Mouse (Mus musculus) megakaryocyte, embryonic 14.5 days (primary cell): Measurements from ENCODE around the gene Dnajc27. TPM values are rescaled to one million over a fixed set of nuclear protein-coding genes. Genes with fewer than 3 reads are reported as not detected.

ENCODE experiments used
- H3K27me3 ChIP-seq: replicated peaks from 2 replicates; pipeline ENCODE3; 2012; ENCODE audit warnings: inconsistent platforms
- H3K36me3 ChIP-seq: replicated peaks from 2 replicates; pipeline ENCODE3; 2012; ENCODE audit warnings: low read length, inconsistent platforms, mixed read lengths
- H3K4me1 ChIP-seq: 2 replicates; pipeline ENCODE4 v1.6.1; 2012; ENCODE audit warnings: inconsistent platforms
- H3K4me3 ChIP-seq: replicated peaks from 2 replicates; pipeline ENCODE3; 2012; ENCODE audit warnings: moderate library complexity, mild to moderate bottlenecking, inconsistent platforms
- H3K9me3 ChIP-seq: 2 replicates; pipeline ENCODE4 v1.6.1; 2012; ENCODE audit warnings: inconsistent platforms
- FLI1 ChIP-seq: IDR thresholded peaks from 2 replicates; pipeline ENCODE4 v1.6.1; 2012; ENCODE audit warnings: low read length, inconsistent platforms, mixed read lengths
- GATA1 ChIP-seq: IDR thresholded peaks from 3 replicates; pipeline ENCODE4 v1.6.1; 2012; ENCODE audit warnings: mixed read lengths, low read length, inconsistent platforms, borderline replicate concordance
- polyA plus RNA-seq: library from polyadenylated mRNA; stranded (reverse); fragments of >175 nt; gene quantifications from 2 replicates; pipeline ENCODE4 v1.2.3, GENCODE M21; 2012; ENCODE audit warnings: low replicate concordance; ENCODE audit not compliant: insufficient read depth

The Dnajc27 gene
- polyA plus RNA-seq, 1 experiment = 1.8 TPM

DNA sequence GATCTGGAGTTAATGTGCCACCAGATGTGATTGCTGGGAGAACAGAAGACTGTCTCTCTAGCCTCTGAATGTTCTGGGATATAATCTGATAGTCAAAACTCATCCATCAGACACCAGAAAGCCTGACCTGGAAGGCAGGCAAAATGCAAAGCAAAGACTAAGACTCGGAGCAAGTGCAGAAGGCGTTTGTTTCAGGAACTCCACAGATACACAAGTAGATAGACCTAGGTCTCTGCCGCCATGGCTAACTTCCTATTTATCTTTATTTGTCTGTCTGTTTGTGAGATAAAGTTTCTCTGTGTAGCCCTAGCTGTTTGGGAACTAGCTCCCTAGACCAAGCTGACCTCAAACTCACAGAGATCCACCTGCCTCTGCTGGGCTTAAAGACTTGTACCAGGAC lies 28.7 kb upstream of the Dnajc27 start:
- H3K4me1 ChIP-seq = no peaks in the 10 kb centered on the region; the same call in 1 of the 2 replicates
- TF ChIP-seq GATA1 (no peak), FLI1 (no peak)
- no peak overlapping the region for H3K4me3 ChIP-seq
- H3K27me3 ChIP-seq = peaks cover 36% of the 10 kb centered on the region
- H3K9me3 ChIP-seq = 0 out of 2 replicates have a peak, but pooled peaks cover 2% of the 10 kb centered on the region
- H3K36me3 ChIP-seq = no peaks in the 10 kb centered on the region

DNA sequence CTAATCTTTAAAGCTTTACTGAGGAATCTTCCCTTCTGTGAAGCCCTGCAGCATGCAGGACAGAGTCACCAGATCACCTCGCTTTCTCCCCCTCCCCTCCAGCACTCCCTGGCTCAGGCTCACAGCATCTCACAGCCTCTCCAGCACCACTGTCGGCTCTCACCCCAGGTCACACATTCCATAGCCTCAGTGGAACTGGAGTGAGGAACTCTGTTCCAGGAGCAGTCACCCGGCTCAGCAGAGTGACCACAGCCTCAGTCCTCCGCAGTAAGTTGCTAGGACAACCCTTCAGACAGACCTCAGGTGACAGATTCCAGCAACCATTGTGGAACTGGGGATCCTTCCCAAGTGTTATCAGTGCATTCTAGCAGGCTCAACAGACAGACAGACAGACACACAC lies 27.5 kb upstream of the Dnajc27 start:
- TF ChIP-seq FLI1 (no peak), GATA1 (no peak)
- Histone ChIP-seq H3K27me3 (peaks cover 30% of the 10 kb centered on the region), H3K9me3 (no peaks in the 10 kb centered on the region), H3K36me3 (no peaks in the 10 kb centered on the region), H3K4me3 (no peak overlapping the region), H3K4me1 (no peaks in the 10 kb centered on the region)

DNA sequence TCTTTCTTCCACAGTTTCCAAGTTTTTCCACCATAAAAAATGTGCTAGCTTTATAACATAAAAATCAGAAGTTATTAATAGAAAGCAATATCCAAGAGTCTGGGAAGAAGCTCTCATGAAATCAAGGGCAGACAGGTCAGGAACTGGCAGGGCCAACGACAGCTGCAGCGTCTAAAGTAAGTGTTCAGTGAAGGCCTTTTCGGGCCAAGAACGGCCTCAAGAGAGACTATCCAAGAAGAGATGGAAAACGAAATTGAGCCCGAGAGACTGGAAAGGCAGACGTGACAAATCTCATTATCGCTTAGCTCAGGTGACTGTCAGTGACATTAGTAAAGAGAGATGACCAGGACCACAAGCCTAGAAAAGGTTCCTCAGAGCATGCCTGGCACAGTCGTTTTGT lies 24.1 kb upstream of the Dnajc27 start:
- H3K36me3 ChIP-seq = no peaks in the 10 kb centered on the region
- TF ChIP-seq FLI1 (no peak), GATA1 (no peak)
- no peaks in the 10 kb centered on the region for H3K9me3 ChIP-seq
- H3K27me3 ChIP-seq = peaks cover 25% of the 10 kb centered on the region
- H3K4me3 ChIP-seq = no peak overlapping the region
- peaks cover 8% of the 10 kb centered on the region for H3K4me1 ChIP-seq

DNA sequence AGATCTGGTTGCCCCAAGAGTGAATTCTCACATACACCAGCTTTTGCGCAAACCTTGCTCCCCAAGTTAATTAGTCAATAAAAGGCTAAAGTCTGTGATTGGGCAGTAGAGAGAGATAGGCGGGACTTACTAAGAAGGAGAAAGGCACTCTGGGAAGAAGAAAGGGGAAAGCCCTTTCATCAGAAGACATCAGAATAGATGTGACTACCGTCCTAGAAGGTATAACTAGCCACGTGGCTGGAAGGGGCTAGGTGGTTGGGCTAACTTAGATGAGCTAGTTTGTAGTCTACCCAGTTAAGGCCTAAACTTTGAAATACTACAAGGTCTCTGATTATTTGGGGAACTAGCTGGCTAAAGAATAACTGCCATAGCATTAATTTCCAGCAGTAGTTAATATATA lies 22.7 kb upstream of the Dnajc27 start:
- Histone ChIP-seq H3K27me3 (peaks cover 23% of the 10 kb centered on the region), H3K4me1 (peaks cover 8% of the 10 kb centered on the region), H3K4me3 (no peak overlapping the region), H3K9me3 (no peaks in the 10 kb centered on the region), H3K36me3 (no peaks in the 10 kb centered on the region)
- TF ChIP-seq GATA1 (no peak), FLI1 (no peak)

DNA sequence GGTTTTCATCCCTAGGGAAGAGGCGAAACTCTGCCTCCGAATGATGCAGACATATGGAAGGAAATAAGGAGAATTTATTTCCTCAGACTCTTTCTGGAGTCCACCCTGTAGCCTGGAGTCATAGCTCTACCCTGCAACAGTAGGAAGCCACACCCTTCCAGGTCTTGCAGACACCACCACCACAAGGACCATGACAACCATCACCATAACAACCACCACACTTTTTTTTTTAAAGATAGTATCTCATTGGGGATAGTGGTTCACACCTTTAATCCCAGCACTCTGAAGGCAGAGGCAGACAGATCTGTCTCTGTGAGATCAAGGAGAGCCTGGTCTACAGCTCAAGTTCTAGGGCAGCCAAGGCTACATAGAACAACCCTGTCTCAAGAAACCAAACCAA lies 16.9 kb upstream of the Dnajc27 start:
- Histone ChIP-seq H3K36me3 (no peaks in the 10 kb centered on the region), H3K4me3 (no peak overlapping the region), H3K4me1 (peaks cover 9% of the 10 kb centered on the region), H3K27me3 (peaks cover 25% of the 10 kb centered on the region), H3K9me3 (no peaks in the 10 kb centered on the region)
- TF ChIP-seq FLI1 = no peak
- no peak for TF ChIP-seq GATA1

DNA sequence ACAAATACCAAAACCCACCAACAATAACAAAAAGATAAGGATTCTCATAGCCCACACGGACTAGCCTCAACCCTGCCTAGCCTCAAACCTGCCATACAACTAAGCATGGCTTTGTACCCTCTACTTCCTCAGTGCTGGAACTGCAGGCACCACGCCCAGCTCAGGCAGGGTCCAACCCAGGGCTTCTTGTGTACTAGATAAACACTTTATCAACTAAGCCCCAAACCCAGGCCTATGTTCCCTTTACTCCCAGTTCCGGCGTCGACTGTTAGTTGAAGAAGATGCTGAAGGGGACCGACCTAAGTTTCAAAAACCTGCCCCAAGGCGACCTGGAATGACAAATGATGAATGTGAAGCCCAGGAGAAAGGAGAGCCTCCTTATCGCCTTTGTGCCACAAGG lies 16.4 kb upstream of the Dnajc27 start:
- Histone ChIP-seq H3K9me3 (no peaks in the 10 kb centered on the region), H3K27me3 (peaks cover 25% of the 10 kb centered on the region), H3K4me1 (peaks cover 8% of the 10 kb centered on the region; the same call in 1 of the 2 replicates), H3K36me3 (no peaks in the 10 kb centered on the region), H3K4me3 (no peak overlapping the region)
- TF ChIP-seq FLI1 (no peak), GATA1 (no peak)

DNA sequence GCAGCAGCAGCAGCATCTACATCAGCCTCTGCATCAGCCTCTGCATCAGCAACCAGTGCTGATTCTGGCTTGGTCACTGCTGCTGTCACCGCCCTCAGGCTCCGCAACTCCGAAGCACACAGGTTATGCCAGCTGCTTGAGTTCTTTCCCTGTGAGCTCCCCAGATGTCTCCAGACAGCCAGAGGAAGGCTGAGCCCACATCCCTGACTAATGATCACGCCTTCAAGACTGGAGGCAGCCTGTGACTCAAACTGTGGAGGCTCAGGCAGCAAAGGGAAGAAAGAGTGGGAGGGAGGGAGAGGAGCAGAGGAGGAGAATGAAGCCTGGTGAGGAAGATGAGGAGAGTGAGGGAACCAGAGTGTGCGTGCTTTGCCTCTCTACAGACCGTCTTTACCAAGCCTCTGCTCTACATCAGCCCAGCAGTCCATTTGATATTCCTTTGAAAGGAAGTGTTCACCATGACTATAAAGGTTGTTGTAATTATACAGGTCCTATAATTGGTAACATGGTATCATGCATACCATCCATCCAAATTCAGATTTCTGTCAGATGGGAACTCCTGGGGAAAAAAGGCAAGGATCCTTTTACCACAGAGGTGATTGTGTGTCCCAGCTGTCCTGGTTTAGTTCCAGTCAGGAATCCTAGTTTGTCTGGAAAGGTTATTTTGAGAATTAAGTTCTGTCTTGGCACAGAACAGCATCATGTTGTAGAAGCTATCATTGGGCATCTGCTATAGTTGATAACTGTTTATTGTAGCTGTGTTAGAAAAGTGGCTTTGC lies 15.5 kb upstream of the Dnajc27 start:
- H3K4me3 ChIP-seq = no peak overlapping the region
- H3K4me1 ChIP-seq = peaks cover 8% of the 10 kb centered on the region; the same call in 1 of the 2 replicates
- TF ChIP-seq FLI1 = no peak
- no peak for TF ChIP-seq GATA1
- no peaks in the 10 kb centered on the region for H3K9me3 ChIP-seq
- no peaks in the 10 kb centered on the region for H3K36me3 ChIP-seq
- peaks cover 31% of the 10 kb centered on the region for H3K27me3 ChIP-seq

DNA sequence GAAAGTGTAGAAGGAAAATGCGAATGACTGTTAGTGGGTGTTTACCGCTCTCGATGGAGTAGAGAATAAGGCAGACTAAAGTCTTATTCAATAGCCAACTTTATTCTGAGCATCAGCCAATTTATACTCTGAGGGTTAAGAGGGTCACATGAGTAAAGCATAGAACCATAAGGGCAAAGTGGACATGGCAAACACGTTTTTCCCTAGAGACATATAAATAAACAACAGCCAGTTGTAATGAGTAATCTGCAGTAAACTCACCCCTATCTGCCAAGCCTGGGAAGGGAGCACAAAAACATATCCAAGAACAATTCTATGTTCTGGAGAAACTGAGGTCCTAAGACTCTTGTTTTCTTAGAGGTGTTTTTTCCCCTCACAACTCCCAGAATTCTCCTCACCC lies 13.8 kb upstream of the Dnajc27 start:
- H3K4me3 ChIP-seq = no peak overlapping the region
- H3K9me3 ChIP-seq = no peaks in the 10 kb centered on the region
- H3K4me1 ChIP-seq = peaks cover 5% of the 10 kb centered on the region; the same call in 1 of the 2 replicates
- H3K36me3 ChIP-seq = no peaks in the 10 kb centered on the region
- peaks cover 37% of the 10 kb centered on the region for H3K27me3 ChIP-seq
- no peak for TF ChIP-seq GATA1
- TF ChIP-seq FLI1 = no peak

DNA sequence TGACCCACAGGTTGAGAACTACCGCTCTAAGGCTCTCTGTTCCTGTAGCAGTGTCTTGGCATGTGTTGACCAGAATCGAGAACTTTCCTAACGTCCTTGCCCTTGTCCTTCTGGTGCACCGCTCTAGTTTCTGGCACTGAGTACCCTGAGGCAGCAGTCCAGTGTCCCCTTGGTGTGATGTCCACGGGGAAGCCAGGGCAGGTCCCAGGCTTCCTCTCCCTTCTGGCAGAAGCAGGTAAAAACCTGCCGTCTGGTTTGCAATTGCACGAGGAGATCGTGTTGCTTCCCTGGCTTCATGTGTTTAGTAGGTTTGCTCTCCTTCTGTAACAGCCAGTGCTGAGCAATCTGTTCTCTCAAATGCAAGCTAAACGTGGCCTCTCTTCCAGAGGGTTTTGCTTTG lies 10.7 kb upstream of the Dnajc27 start:
- H3K36me3 ChIP-seq = no peaks in the 10 kb centered on the region
- peaks cover 38% of the 10 kb centered on the region for H3K27me3 ChIP-seq
- TF ChIP-seq GATA1 (no peak), FLI1 (no peak)
- H3K4me1 ChIP-seq = peaks cover under 1% of the 10 kb centered on the region; the same call in 1 of the 2 replicates
- H3K9me3 ChIP-seq = no peaks in the 10 kb centered on the region
- no peak overlapping the region for H3K4me3 ChIP-seq

DNA sequence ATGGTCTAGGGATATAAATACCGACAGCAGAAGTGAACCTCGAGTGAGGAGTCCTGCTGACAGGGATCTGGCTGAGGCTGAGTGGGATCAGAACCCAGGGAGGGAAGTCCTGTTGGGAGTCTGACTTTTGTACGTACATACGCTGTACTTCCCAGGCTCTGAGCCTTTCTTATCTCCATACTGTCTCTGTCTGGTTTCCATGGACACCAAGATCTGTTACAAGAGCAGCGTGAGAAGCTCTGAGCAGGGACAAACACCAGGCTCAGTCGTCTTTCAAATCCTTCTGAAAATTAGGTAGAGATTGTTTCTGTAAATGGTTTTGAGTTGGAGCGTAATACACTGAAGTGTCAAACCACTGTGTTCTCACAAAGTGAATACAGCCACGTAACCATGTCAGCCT lies 7.0 kb upstream of the Dnajc27 start:
- TF ChIP-seq GATA1 = no peak
- TF ChIP-seq FLI1 = no peak
- peaks cover 41% of the 10 kb centered on the region for H3K27me3 ChIP-seq
- H3K36me3 ChIP-seq = no peaks in the 10 kb centered on the region
- H3K4me1 ChIP-seq = no peaks in the 10 kb centered on the region; the same call in 1 of the 2 replicates
- no peaks in the 10 kb centered on the region for H3K9me3 ChIP-seq
- no peak overlapping the region for H3K4me3 ChIP-seq

DNA sequence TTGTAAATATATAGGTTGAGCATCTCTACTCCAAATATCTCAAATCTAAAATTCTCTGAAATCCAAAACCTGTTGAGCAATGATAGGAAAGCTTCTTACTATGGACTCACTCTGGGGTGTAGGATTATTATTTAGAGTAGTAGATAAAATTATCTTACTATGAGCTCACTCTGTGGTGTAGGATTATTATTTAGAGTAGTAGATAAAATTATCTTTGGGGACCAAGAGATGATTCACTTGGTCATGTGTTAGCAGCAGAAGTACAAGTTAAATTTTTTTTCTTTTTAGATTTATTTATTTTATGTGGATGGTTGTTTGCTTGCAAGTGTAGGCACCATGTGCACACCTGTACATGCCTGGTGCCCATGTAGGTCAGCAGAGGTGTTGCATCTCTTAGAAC lies 6.0 kb upstream of the Dnajc27 start:
- Histone ChIP-seq H3K9me3 (no peaks in the 10 kb centered on the region), H3K36me3 (no peaks in the 10 kb centered on the region), H3K4me3 (no peak overlapping the region), H3K4me1 (no peaks in the 10 kb centered on the region; the same call in 1 of the 2 replicates), H3K27me3 (peaks cover 39% of the 10 kb centered on the region)
- TF ChIP-seq GATA1 (no peak), FLI1 (no peak)
